Mouse (Mus musculus) liver, embryonic 14.5 days (tissue): ENCODE results near the gene Kcnj10. TPM values are rescaled to one million over a fixed set of nuclear protein-coding genes. Genes with fewer than 3 reads are reported as not detected.

ENCODE experiments used
- ATAC-seq: fragments of 200-750 bp; cut with Nextera tagmentation; 2 replicates; pipeline ENCODE4 v1.8.0; 2017; ENCODE audit warnings: moderate number of reproducible peaks, mild to moderate bottlenecking, moderate library complexity; ENCODE audit not compliant: insufficient read depth
- DNase-seq, 3 experiments: peaks; one replicate each; pipeline ENCODE4 v3.0.0-alpha.2; 2012 to 2013; ENCODE audit warnings: low read depth in 3 of 3, low spot score in 3 of 3
- H3K27ac ChIP-seq: fragments of 300-500 bp; sonication (generic); 2 replicates; pipeline ENCODE4 v1.5.1; 2014; ENCODE audit warnings: moderate library complexity, mild to moderate bottlenecking, control low read depth, inconsistent platforms
- H3K27me3 ChIP-seq: fragments of 300-500 bp; sonication (generic); 2 replicates; pipeline ENCODE4 v1.6.1; 2014; ENCODE audit warnings: mild to moderate bottlenecking, low read length, moderate library complexity; ENCODE audit not compliant: control insufficient read depth, insufficient read depth
- H3K36me3 ChIP-seq: fragments of 300-500 bp; sonication (generic); replicated peaks from 2 replicates; pipeline ENCODE4 v1.6.1; 2014; ENCODE audit warnings: low read depth; ENCODE audit not compliant: control insufficient read depth, insufficient read depth
- H3K4me1 ChIP-seq, 2 experiments: fragments of 200-500 bp in 1 of 2; fragments of 300-500 bp in 1 of 2; sonication (generic) in 1 of 2; replicated peaks; 2 replicates each; pipeline ENCODE4 v1.6.1; 2012 to 2014; ENCODE audit warnings: antibody characterized with exemption in 1 of 2, inconsistent platforms in 1 of 2, low read length in 1 of 2; ENCODE audit not compliant: control insufficient read depth in 2 of 2, insufficient read depth in 2 of 2
- H3K4me2 ChIP-seq: fragments of 300-500 bp; sonication (generic); 2 replicates; pipeline ENCODE4 v1.6.1; 2014; ENCODE audit warnings: low read depth, mild to moderate bottlenecking, control low read depth, moderate library complexity
- H3K4me3 ChIP-seq, 2 experiments: fragments of 200-500 bp in 1 of 2; fragments of 300-500 bp in 1 of 2; sonication (generic) in 1 of 2; 2 replicates each; pipeline ENCODE4 v1.5.1; 2012 to 2014; ENCODE audit warnings: low read depth in 2 of 2, low read length in 2 of 2, mild to moderate bottlenecking in 2 of 2, control low read depth in 1 of 2, inconsistent platforms in 1 of 2, moderate library complexity in 1 of 2; ENCODE audit not compliant: insufficient read depth in 1 of 2
- H3K9ac ChIP-seq: fragments of 300-500 bp; sonication (generic); replicated peaks from 2 replicates; pipeline ENCODE4 v1.6.1; 2014; ENCODE audit warnings: mild to moderate bottlenecking, control low read depth, moderate library complexity
- H3K9me3 ChIP-seq: fragments of 300-500 bp; sonication (generic); 2 replicates; pipeline ENCODE4 v1.6.1; 2016; ENCODE audit warnings: low read length, mixed read lengths; ENCODE audit not compliant: control insufficient read depth
- CTCF ChIP-seq: IDR thresholded peaks from 2 replicates; pipeline ENCODE4 v1.5.1; 2016; ENCODE audit warnings: antibody characterized with exemption, low read depth, control low read depth
- EP300 ChIP-seq: IDR thresholded peaks from 2 replicates; pipeline ENCODE4 v1.6.1; 2016; ENCODE audit warnings: antibody characterized with exemption, low read depth
- whole genome bisulfite sequencing: fragments of 180-500 bp; shearing (Covaris S2); extraction: QIAGEN DNeasy Blood & Tissue Kit; methylation state at CpG from one replicate; pipeline ENCODE4 v1.1.7; 2014; ENCODE audit not compliant: insufficient replicate concordance; 5-methylcytosine and 5-hydroxymethylcytosine counted together
- polyA plus RNA-seq, 2 experiments: library from polyadenylated mRNA; depleted of rRNA in 1 of 2; stranded (reverse) in 1 of 2; unstranded in 1 of 2; fragments of >200 nt; fragmentation: Nextera tagmentation in 1 of 2; extraction: Ambion mirVana in 1 of 2; gene quantifications; 2 replicates each; pipeline versions ENCODE4 v1.2.1 to v1.2.3; 2012 to 2014

Gene Kcnj10
- polyA plus RNA-seq (2012; rRNA removed) (0.17 and 0.18 TPM in 2 replicates), polyA plus RNA-seq (2014; fragmentation: Nextera tagmentation; extraction: Ambion mirVana) (0.04 and 0.08 TPM in 2 replicates)

DNA sequence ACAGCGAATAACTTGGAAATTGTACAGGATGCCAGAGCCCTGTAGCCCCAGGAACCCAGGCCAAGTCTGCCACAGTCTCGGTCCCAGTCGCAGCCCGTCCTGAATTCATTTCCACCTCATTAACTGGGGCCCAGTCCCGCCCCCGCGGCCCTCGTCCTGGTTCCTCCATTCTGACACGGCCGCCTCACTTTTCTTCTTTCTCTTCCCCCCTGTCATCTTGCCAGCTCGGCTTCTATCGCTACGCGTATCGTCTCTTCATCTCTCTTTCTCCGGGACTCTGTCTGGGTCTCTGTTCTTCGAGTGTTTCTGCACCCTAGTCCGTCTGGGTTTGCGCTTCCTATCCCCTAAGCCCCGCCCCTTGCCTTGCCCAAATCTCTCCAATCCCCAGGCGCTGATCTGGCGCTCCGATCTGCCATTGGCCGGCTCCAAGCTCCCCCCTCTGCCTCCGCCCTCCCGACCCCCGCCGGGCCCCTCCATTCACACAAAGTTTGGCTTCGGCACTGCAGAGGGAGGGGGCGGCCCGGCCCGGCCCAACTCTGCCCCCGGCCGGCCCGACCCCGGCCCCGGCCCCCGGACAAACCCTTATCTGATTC is at the start of gene Kcnj10:
Gene Kcnj10, plus strand, starts transcription at position 482 of the 593 bp plus-strand sequence.
- 3% methylated on average over 38 of the region's 38 CpGs for WGBS
- Histone ChIP-seq H3K4me2 (peak within 1 kb of the TSS; percentile 59), H3K36me3 (no peaks in the 10 kb centered on the region), H3K9ac (no peak within 1 kb of the TSS), H3K4me3 (peak within 1 kb of the TSS; percentile 33 to 38), H3K27ac (no peak within 1 kb of the TSS), H3K4me1 (no peaks in the 10 kb centered on the region), H3K9me3 (no peaks in the 10 kb centered on the region), H3K27me3 (peaks cover 32% of the 10 kb centered on the region)
- DNase-seq (peak; percentile 31 to 35 (median 33)), ATAC-seq (peak; percentile 76)
- TF ChIP-seq EP300 (no peak), CTCF (no peak)

DNA sequence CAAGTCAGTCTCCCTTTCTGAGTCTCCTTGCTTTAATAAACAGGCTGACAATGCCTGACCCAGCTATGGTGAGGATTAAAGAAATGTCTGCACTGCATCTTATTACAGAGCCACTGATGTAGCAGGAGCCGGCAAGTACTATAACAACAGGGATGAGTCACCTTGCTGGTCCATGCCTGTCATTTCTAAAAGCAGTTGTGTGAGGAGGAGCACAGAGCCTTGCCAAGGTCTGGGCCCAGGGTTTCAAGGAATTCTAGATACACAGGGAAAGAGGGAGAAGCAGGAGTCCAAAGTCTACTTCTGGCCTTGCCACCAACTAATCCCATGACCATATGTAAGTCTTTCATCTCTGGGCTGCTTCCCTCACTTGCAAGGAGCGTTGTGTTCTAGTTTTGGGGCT is 48.1 kb upstream of the Kcnj10 start:
- H3K9ac ChIP-seq = no peak overlapping the region
- no peak overlapping the region for H3K4me3 ChIP-seq
- 72% methylated on average over 2 of the region's 2 CpGs for WGBS
- no peak overlapping the region for H3K27ac ChIP-seq
- H3K9me3 ChIP-seq = no peaks in the 10 kb centered on the region
- TF ChIP-seq EP300 = no peak
- no peak for TF ChIP-seq CTCF
- no peaks in the 10 kb centered on the region for H3K4me1 ChIP-seq
- no peaks in the 10 kb centered on the region for H3K36me3 ChIP-seq
- DNase-seq = no peak
- no peak overlapping the region for H3K4me2 ChIP-seq
- peaks cover 2% of the 10 kb centered on the region; the same call in 1 of the 2 replicates for H3K27me3 ChIP-seq
- no peak for ATAC-seq

- Histone ChIP-seq H3K9me3 (no peaks in the 10 kb centered on the region), H3K4me3 (no peak overlapping the region), H3K4me2 (no peak overlapping the region), H3K27ac (no peak overlapping the region), H3K4me1 (no peaks in the 10 kb centered on the region), H3K36me3 (no peaks in the 10 kb centered on the region), H3K9ac (no peak overlapping the region), H3K27me3 (peaks cover 3% of the 10 kb centered on the region; the same call in 1 of the 2 replicates)
- TF ChIP-seq EP300 (no peak), CTCF (no peak)
- DNase-seq (no peak), ATAC-seq (no peak)
- 69% methylated on average over 11 of the region's 11 CpGs for WGBS
These were observed 47.6 kb upstream of the Kcnj10 start for GRCm38 (mm10) chr1:172293449-172293848.

- no peak for ATAC-seq
- no peak overlapping the region for H3K4me2 ChIP-seq
- whole genome bisulfite sequencing = 47% methylated on average over 4 of the region's 4 CpGs
- H3K36me3 ChIP-seq = no peaks in the 10 kb centered on the region
- H3K27ac ChIP-seq = no peak overlapping the region
- TF ChIP-seq CTCF (no peak), EP300 (no peak)
- H3K27me3 ChIP-seq = peaks cover 3% of the 10 kb centered on the region; the same call in 1 of the 2 replicates
- DNase-seq = no peak
- H3K4me3 ChIP-seq = no peak overlapping the region
- no peaks in the 10 kb centered on the region for H3K4me1 ChIP-seq
- no peaks in the 10 kb centered on the region for H3K9me3 ChIP-seq
- no peak overlapping the region for H3K9ac ChIP-seq
These were observed 45.2 kb upstream of the Kcnj10 start for GRCm38 (mm10) chr1:172295751-172296197.

- H3K4me1 ChIP-seq = no peaks in the 10 kb centered on the region
- H3K4me3 ChIP-seq = no peak overlapping the region
- no peak for TF ChIP-seq CTCF
- TF ChIP-seq EP300 = no peak
- 62% methylated on average over 6 of the region's 6 CpGs for WGBS
- no peak overlapping the region for H3K4me2 ChIP-seq
- H3K27ac ChIP-seq = no peak overlapping the region
- DNase-seq (no peak), ATAC-seq (no peak)
- H3K9me3 ChIP-seq = no peaks in the 10 kb centered on the region
- H3K27me3 ChIP-seq = peaks cover 3% of the 10 kb centered on the region; the same call in 1 of the 2 replicates
- H3K36me3 ChIP-seq = no peaks in the 10 kb centered on the region
- H3K9ac ChIP-seq = no peak overlapping the region
These were observed 44.0 kb upstream of the Kcnj10 start for GRCm38 (mm10) chr1:172296816-172297510.
